Mouse (Mus musculus) G1E (cell line): ENCODE measurements around the gene Sycp2l.

ENCODE experiments used
- CTCF ChIP-seq: IDR thresholded peaks from 2 replicates; pipeline ENCODE4 v1.5.1; 2012; ENCODE audit warnings: low read depth, low read length, inconsistent platforms, mixed read lengths
- GATA1 ChIP-seq: IDR thresholded peaks from 2 replicates; pipeline ENCODE4 v1.6.1; 2012; ENCODE audit warnings: borderline replicate concordance, low read length, inconsistent platforms, mixed read lengths

DNA sequence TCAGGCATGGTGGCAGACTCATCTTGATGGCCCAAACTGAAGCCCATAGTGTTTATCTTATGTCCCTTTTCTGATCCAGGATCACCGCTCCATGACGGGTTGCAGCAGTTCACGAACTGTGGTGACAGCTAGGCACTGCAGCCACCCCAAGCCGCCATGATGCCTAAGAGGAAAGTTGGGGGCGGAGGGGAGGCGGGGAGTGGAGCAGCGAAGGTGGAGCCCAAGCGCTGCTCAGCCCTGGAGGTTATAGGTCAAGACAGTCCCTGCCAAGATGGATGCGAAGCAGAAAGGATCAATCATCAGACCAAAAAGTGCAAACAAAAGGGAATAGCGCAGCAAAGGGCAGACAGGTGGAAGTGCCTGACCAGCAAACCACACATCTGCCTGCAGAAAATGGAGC is 22.8 kb upstream of the Sycp2l start:
- no peak for TF ChIP-seq CTCF
- TF ChIP-seq GATA1 = no peak
